Mouse (Mus musculus) limb, embryonic 12.5 days (tissue): Measurements from ENCODE around the gene Col4a4. TPM values are rescaled to one million over a fixed set of nuclear protein-coding genes. Genes with fewer than 3 reads are reported as not detected.

Experiments used
- ATAC-seq: fragments of 200-750 bp; cut with Nextera tagmentation; 2 replicates; pipeline ENCODE4 v1.8.0; 2017; ENCODE audit warnings: low read depth, moderate TSS enrichment; ENCODE audit not compliant: insufficient number of reproducible peaks, insufficient read depth, low FRiP score, low TSS enrichment
- H3K27ac ChIP-seq: fragments of 300-500 bp; sonication (generic); 2 replicates; pipeline ENCODE4 v1.5.1; 2016; ENCODE audit warnings: mild to moderate bottlenecking, moderate library complexity
- H3K27me3 ChIP-seq: fragments of 300-500 bp; sonication (generic); 2 replicates; pipeline ENCODE4 v1.6.1; 2016; ENCODE audit warnings: mild to moderate bottlenecking, moderate library complexity
- H3K36me3 ChIP-seq: fragments of 300-500 bp; sonication (generic); 2 replicates; pipeline ENCODE4 v1.6.1; 2016; ENCODE audit warnings: mild to moderate bottlenecking, moderate library complexity
- H3K4me1 ChIP-seq: fragments of 300-500 bp; sonication (generic); replicated peaks from 2 replicates; pipeline ENCODE4 v1.6.1; 2016
- H3K4me2 ChIP-seq: fragments of 300-500 bp; sonication (generic); 2 replicates; pipeline ENCODE4 v1.6.1; 2016; ENCODE audit warnings: mild to moderate bottlenecking, moderate library complexity
- H3K4me3 ChIP-seq: fragments of 300-500 bp; sonication (generic); replicated peaks from 2 replicates; pipeline ENCODE4 v1.5.1; 2016; ENCODE audit warnings: mild to moderate bottlenecking
- H3K9ac ChIP-seq: fragments of 300-500 bp; sonication (generic); replicated peaks from 2 replicates; pipeline ENCODE4 v1.6.1; 2016; ENCODE audit warnings: mild to moderate bottlenecking, moderate library complexity
- H3K9me3 ChIP-seq: fragments of 300-500 bp; sonication (generic); 2 replicates; pipeline ENCODE4 v1.6.1; 2016; ENCODE audit warnings: mild to moderate bottlenecking, moderate library complexity
- WGBS: fragments of 180-500 bp; shearing (Covaris S2); methylation state at CpG from one replicate; pipeline ENCODE4 v1.1.7; 2016; 5-methylcytosine and 5-hydroxymethylcytosine counted together
- polyA plus RNA-seq: library from polyadenylated mRNA; unstranded; fragments of >200 nt; fragmentation: Nextera tagmentation; extraction: Ambion mirVana; gene quantifications from 2 replicates; pipeline ENCODE4 v1.2.1, GENCODE M21; 2016

The Col4a4 gene
- polyA plus RNA-seq, 1 experiment from 2014 or later, result 0.06 TPM

GRCm38 (mm10) chr1:82475254-82475653 is 111.4 kb downstream of the Col4a4 start:
- H3K4me3 ChIP-seq, result no peak overlapping the region
- H3K9me3 ChIP-seq, result no peaks in the 10 kb centered on the region
- H3K4me2 ChIP-seq, result no peak overlapping the region
- ATAC-seq, result no peak
- no peak overlapping the region for H3K9ac ChIP-seq
- no peak overlapping the region for H3K27ac ChIP-seq
- peaks cover 20% of the 10 kb centered on the region for H3K4me1 ChIP-seq
- H3K36me3 ChIP-seq, result no peaks in the 10 kb centered on the region
- H3K27me3 ChIP-seq, result no peaks in the 10 kb centered on the region
- WGBS, result 89% methylated on average over 5 of the region's 5 CpGs

- Histone ChIP-seq H3K4me3 (no peak overlapping the region), H3K36me3 (no peaks in the 10 kb centered on the region), H3K27me3 (no peaks in the 10 kb centered on the region), H3K9me3 (no peaks in the 10 kb centered on the region), H3K4me2 (no peak overlapping the region), H3K4me1 (peaks cover 20% of the 10 kb centered on the region), H3K9ac (no peak overlapping the region), H3K27ac (no peak overlapping the region)
- no peak for ATAC-seq
- WGBS, result 43% methylated on average over 4 of the region's 4 CpGs
Measured at GRCm38 (mm10) chr1:82474461-82474961, 112.1 kb downstream of the Col4a4 start.

GRCm38 (mm10) chr1:82473467-82473866 is 113.2 kb downstream of the Col4a4 start:
- H3K9ac ChIP-seq, result no peak overlapping the region
- H3K27ac ChIP-seq, result no peak overlapping the region
- H3K9me3 ChIP-seq, result no peaks in the 10 kb centered on the region
- no peaks in the 10 kb centered on the region for H3K27me3 ChIP-seq
- H3K4me2 ChIP-seq, result no peak overlapping the region
- no peaks in the 10 kb centered on the region for H3K36me3 ChIP-seq
- ATAC-seq, result no peak
- H3K4me1 ChIP-seq, result peaks cover 20% of the 10 kb centered on the region
- H3K4me3 ChIP-seq, result no peak overlapping the region

- Histone ChIP-seq H3K4me3 (no peak overlapping the region), H3K4me2 (no peak overlapping the region), H3K27ac (no peak overlapping the region), H3K9me3 (no peaks in the 10 kb centered on the region), H3K9ac (no peak overlapping the region), H3K27me3 (no peaks in the 10 kb centered on the region), H3K36me3 (no peaks in the 10 kb centered on the region), H3K4me1 (peaks cover 12% of the 10 kb centered on the region)
- no peak for ATAC-seq
- 89% methylated on average over 10 of the region's 10 CpGs for WGBS
Measured at GRCm38 (mm10) chr1:82470516-82471225, 116.0 kb downstream of the Col4a4 start.

- H3K4me1 ChIP-seq, result 0 out of 2 replicates have a peak, but pooled peaks cover 3% of the 10 kb centered on the region
- H3K36me3 ChIP-seq, result no peaks in the 10 kb centered on the region
- no peak overlapping the region for H3K4me3 ChIP-seq
- no peak overlapping the region for H3K27ac ChIP-seq
- H3K4me2 ChIP-seq, result no peak overlapping the region
- no peaks in the 10 kb centered on the region for H3K27me3 ChIP-seq
- H3K9me3 ChIP-seq, result no peaks in the 10 kb centered on the region
- ATAC-seq, result no peak
- no peak overlapping the region for H3K9ac ChIP-seq
- 76% methylated on average over 6 of the region's 6 CpGs for WGBS
Measured at GRCm38 (mm10) chr1:82468872-82469271, 117.8 kb downstream of the Col4a4 start.

DNA sequence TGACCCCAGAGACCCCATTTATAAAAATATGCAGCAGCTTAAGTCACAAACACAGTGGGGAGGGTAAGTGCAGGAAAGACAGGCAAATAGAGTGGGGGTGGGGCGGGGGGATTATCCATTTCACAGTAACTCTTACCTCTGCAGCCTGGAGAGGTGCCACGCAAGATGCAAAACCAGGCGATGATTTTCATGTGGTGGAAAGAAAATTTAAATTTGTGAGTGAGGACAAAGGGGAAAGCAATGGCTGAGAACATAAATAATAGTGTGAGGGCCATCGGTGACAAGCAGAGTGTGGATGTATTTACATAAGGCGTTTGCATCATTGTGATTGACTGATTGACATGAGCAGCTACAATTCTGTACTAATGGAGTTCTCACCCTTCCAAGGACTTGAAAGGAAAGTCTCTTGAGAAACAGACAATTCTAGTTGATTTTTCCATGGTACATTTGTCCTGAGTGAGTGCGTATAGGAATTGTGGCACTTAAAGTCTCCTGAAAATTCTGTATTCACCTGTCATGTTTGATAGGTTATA is 121.3 kb downstream of the Col4a4 start:
- no peak overlapping the region for H3K9ac ChIP-seq
- ATAC-seq, result no peak
- H3K27me3 ChIP-seq, result no peaks in the 10 kb centered on the region
- H3K27ac ChIP-seq, result no peak overlapping the region
- no peaks in the 10 kb centered on the region for H3K36me3 ChIP-seq
- H3K4me3 ChIP-seq, result no peak overlapping the region
- WGBS, result 62% methylated on average over 6 of the region's 6 CpGs
- H3K9me3 ChIP-seq, result no peaks in the 10 kb centered on the region
- no peak overlapping the region for H3K4me2 ChIP-seq
- H3K4me1 ChIP-seq, result no peaks in the 10 kb centered on the region

DNA sequence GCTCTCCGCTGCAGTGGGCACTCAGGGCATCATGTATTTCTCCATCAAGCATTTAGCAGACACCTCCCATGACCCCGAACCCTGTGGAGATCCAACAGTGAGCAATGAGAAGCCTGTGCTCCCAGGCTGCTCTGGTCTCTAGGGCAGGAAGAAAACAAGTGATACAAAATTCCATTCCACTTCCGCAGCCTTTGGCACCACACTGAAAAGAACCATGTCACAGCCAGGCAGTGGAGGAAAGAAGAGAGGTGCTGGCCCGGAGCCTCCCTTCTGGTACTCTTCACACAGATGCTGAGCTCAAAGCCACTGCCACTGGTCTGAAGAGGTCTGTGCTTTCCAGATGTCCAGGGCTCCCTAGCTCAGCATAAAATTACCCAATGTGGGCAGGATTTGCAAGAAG is 125.6 kb downstream of the Col4a4 start:
- Histone ChIP-seq H3K9me3 (no peaks in the 10 kb centered on the region), H3K36me3 (no peaks in the 10 kb centered on the region), H3K4me2 (no peak overlapping the region), H3K9ac (no peak overlapping the region), H3K27me3 (no peaks in the 10 kb centered on the region), H3K4me1 (no peaks in the 10 kb centered on the region), H3K27ac (no peak overlapping the region), H3K4me3 (no peak overlapping the region)
- ATAC-seq, result no peak
- WGBS, result 69% methylated on average over 4 of the region's 4 CpGs

DNA sequence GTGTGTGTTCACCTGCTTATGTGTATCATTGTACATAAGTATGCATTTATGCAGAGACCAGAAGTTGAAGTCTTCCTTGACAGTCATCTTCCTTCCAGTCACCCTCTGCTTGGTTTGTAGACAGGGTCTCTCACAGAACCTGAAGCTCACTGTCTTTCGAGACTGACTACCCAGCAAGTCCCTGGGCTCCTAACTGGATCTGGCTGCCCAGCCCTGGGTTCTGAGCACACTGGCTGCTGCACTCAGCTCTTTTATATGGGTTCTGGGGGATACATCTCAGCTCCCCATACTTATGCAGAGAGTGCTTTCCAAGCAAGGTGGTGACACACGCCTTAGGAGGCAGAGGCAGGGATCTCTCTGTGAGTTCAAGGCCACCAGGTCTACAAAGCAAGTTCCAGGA is 126.7 kb downstream of the Col4a4 start:
- H3K9ac ChIP-seq, result no peak overlapping the region
- H3K36me3 ChIP-seq, result no peaks in the 10 kb centered on the region
- H3K4me3 ChIP-seq, result no peak overlapping the region
- 78% methylated on average over 2 of the region's 2 CpGs for WGBS
- no peaks in the 10 kb centered on the region for H3K4me1 ChIP-seq
- no peak overlapping the region for H3K27ac ChIP-seq
- H3K27me3 ChIP-seq, result no peaks in the 10 kb centered on the region
- no peak for ATAC-seq
- H3K9me3 ChIP-seq, result no peaks in the 10 kb centered on the region
- no peak overlapping the region for H3K4me2 ChIP-seq

- Histone ChIP-seq H3K4me3 (no peak overlapping the region), H3K4me1 (no peaks in the 10 kb centered on the region), H3K27me3 (no peaks in the 10 kb centered on the region), H3K9me3 (no peaks in the 10 kb centered on the region), H3K9ac (no peak overlapping the region), H3K4me2 (no peak overlapping the region), H3K27ac (no peak overlapping the region), H3K36me3 (no peaks in the 10 kb centered on the region)
- no peak for ATAC-seq
- WGBS, result 81% methylated on average over 4 of the region's 4 CpGs
Measured at GRCm38 (mm10) chr1:82459350-82459749, 127.3 kb downstream of the Col4a4 start.

- Histone ChIP-seq H3K27ac (no peak overlapping the region), H3K9ac (no peak overlapping the region), H3K36me3 (no peaks in the 10 kb centered on the region), H3K4me1 (peaks cover 11% of the 10 kb centered on the region), H3K27me3 (peaks cover 15% of the 10 kb centered on the region; the same call in 1 of the 2 replicates), H3K4me3 (no peak overlapping the region), H3K4me2 (no peak overlapping the region), H3K9me3 (no peaks in the 10 kb centered on the region)
- 87% methylated on average over 3 of the region's 3 CpGs for WGBS
- no peak for ATAC-seq
Measured at GRCm38 (mm10) chr1:82454031-82454430, 132.6 kb downstream of the Col4a4 start.

DNA sequence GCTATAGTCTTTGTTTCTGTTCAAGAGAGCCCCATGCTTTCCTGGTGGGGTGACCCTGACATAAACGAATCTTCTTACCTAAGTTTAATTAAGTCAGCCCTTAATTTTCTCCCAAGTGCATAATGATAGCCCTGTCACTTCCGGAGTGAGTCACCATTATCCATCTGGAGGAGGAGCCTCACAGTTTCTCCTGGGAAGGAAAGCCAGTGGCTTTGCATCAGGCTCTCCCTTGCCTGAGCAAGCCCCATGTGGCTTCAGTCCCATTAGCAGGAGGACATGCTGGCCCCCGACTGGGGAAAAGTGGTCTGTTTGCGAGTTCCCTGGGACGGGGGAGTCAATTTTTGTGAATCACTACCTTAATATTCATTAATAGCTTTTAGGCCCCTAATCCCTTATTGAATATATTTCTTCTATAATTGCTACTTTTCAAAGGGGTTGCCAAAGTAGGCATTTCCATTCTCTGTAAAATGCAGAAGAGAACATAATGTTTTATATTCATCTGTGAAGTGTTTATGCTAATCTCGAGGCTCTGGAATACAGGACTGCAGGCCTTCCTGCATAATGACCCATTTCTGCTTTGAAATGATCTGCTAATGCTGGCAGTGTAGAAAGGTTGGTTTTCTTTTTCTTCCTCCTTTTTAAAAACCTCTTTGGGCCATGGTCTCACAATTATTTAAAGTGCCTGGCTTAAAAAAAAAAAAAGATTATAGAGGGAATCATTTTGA is 134.6 kb downstream of the Col4a4 start:
- H3K27me3 ChIP-seq, result peaks cover 15% of the 10 kb centered on the region; the same call in 1 of the 2 replicates
- no peak overlapping the region for H3K27ac ChIP-seq
- H3K9me3 ChIP-seq, result no peaks in the 10 kb centered on the region
- peaks cover 15% of the 10 kb centered on the region for H3K4me1 ChIP-seq
- H3K36me3 ChIP-seq, result no peaks in the 10 kb centered on the region
- H3K4me3 ChIP-seq, result no peak overlapping the region
- H3K9ac ChIP-seq, result no peak overlapping the region
- 22% methylated on average over 6 of the region's 6 CpGs for WGBS
- ATAC-seq, result no peak
- no peak overlapping the region for H3K4me2 ChIP-seq
